Mouse (Mus musculus): ENCODE data around the gene Rhov. TPM values are rescaled to one million over a fixed set of nuclear protein-coding genes. Genes with fewer than 3 reads are reported as not detected.

Gene Rhov
- 1 to 10 TPM; 8.5 to 10.0 (median 9.7) TPM for total RNA-seq (2022)

- peak in 1 of 2 experiments; percentile 56 for DNase-seq (ENCODE audit: low spot score in 2 of 2)
Measured at GRCm38 (mm10) chr2:119270643-119271331, at the start of gene Rhov. Gene Rhov, minus strand, starts transcription at chr2:119271272.

- no peak for DNase-seq (ENCODE audit: low spot score in 2 of 2)
Measured at GRCm38 (mm10) chr2:119320571-119320970, 49.5 kb upstream of the Rhov start.

GRCm38 (mm10) chr2:119318043-119318710 is 47.1 kb upstream of the Rhov start:
- DNase-seq (ENCODE audit: low spot score in 2 of 2) = no peak

- no peak for DNase-seq (ENCODE audit: low spot score in 2 of 2)
Measured at GRCm38 (mm10) chr2:119314742-119315310, 43.8 kb upstream of the Rhov start.

GRCm38 (mm10) chr2:119313780-119314479 is 42.9 kb upstream of the Rhov start:
- no peak for DNase-seq (ENCODE audit: low spot score in 2 of 2)

GRCm38 (mm10) chr2:119312380-119312958 is 41.4 kb upstream of the Rhov start:
- no peak for DNase-seq (ENCODE audit: low spot score in 2 of 2)

GRCm38 (mm10) chr2:119311544-119311943 is 40.5 kb upstream of the Rhov start:
- no peak for DNase-seq (ENCODE audit: low spot score in 2 of 2)

GRCm38 (mm10) chr2:119304798-119305208 is 33.7 kb upstream of the Rhov start:
- no peak for DNase-seq (ENCODE audit: low spot score in 2 of 2)

GRCm38 (mm10) chr2:119304391-119304790 is 33.3 kb upstream of the Rhov start:
- no peak for DNase-seq (ENCODE audit: low spot score in 2 of 2)

- no peak for DNase-seq (ENCODE audit: low spot score in 2 of 2)
Measured at GRCm38 (mm10) chr2:119302876-119303275, 31.8 kb upstream of the Rhov start.

GRCm38 (mm10) chr2:119300819-119301493 is 29.9 kb upstream of the Rhov start:
- DNase-seq (ENCODE audit: low spot score in 2 of 2) = no peak

- peak in 1 of 2 experiments; percentile 34 for DNase-seq (ENCODE audit: low spot score in 2 of 2)
Measured at GRCm38 (mm10) chr2:119299981-119300818, 29.1 kb upstream of the Rhov start.

GRCm38 (mm10) chr2:119298839-119299238 is 27.8 kb upstream of the Rhov start:
- DNase-seq (ENCODE audit: low spot score in 2 of 2) = no peak

- peak in 1 of 2 experiments; percentile 59 for DNase-seq (ENCODE audit: low spot score in 2 of 2)
Measured at GRCm38 (mm10) chr2:119298330-119298729, 27.3 kb upstream of the Rhov start.

- DNase-seq (ENCODE audit: low spot score in 2 of 2) = no peak
Measured at GRCm38 (mm10) chr2:119297506-119297905, 26.4 kb upstream of the Rhov start.

GRCm38 (mm10) chr2:119296756-119297155 is 25.7 kb upstream of the Rhov start:
- DNase-seq (ENCODE audit: low spot score in 2 of 2) = no peak

- DNase-seq (ENCODE audit: low spot score in 2 of 2) = no peak
Measured at GRCm38 (mm10) chr2:119294411-119294810, 23.3 kb upstream of the Rhov start.

- no peak for DNase-seq (ENCODE audit: low spot score in 2 of 2)
Measured at GRCm38 (mm10) chr2:119293776-119294390, 22.8 kb upstream of the Rhov start.

GRCm38 (mm10) chr2:119293311-119293710 is 22.2 kb upstream of the Rhov start:
- DNase-seq (ENCODE audit: low spot score in 2 of 2) = no peak

GRCm38 (mm10) chr2:119292852-119293251 is 21.8 kb upstream of the Rhov start:
- DNase-seq (ENCODE audit: low spot score in 2 of 2) = no peak

Measured in layer of hippocampus, adult 8-10 months (tissue).